Mouse (Mus musculus) limb, embryonic 11.5 days (tissue): ENCODE measurements around the gene Taf13. TPM values are rescaled to one million over a fixed set of nuclear protein-coding genes. Genes with fewer than 3 reads are reported as not detected.
"Not testable (repeated sequence)": the region's sequence is repeated elsewhere in the genome, so short reads cannot be mapped to it uniquely, and the experiment has no call there.

ENCODE experiments used
- ATAC-seq: fragments of 200-750 bp; cut with Nextera tagmentation; 2 replicates; pipeline ENCODE4 v1.8.0; 2017; ENCODE audit warnings: low read depth; ENCODE audit not compliant: insufficient number of reproducible peaks, low FRiP score, low TSS enrichment
- DNase-seq: peaks from one replicate; pipeline ENCODE4 v3.0.0-alpha.2; 2015; ENCODE audit warnings: low spot score
- H3K27ac ChIP-seq: fragments of 300-500 bp; sonication (generic); replicated peaks from 2 replicates; pipeline ENCODE4 v1.5.1; 2014; ENCODE audit warnings: low read depth, mild to moderate bottlenecking, low read length
- H3K27me3 ChIP-seq: fragments of 300-500 bp; sonication (generic); 2 replicates; pipeline ENCODE4 v1.6.1; 2014; ENCODE audit warnings: mild to moderate bottlenecking, low read length, mixed read lengths; ENCODE audit not compliant: control insufficient read depth, insufficient read depth
- H3K36me3 ChIP-seq: fragments of 300-500 bp; sonication (generic); 2 replicates; pipeline ENCODE4 v1.6.1; 2014; ENCODE audit warnings: mild to moderate bottlenecking, low read length, moderate library complexity, mixed read lengths; ENCODE audit not compliant: control insufficient read depth, insufficient read depth
- H3K4me1 ChIP-seq: fragments of 300-500 bp; sonication (generic); 2 replicates; pipeline ENCODE4 v1.6.1; 2014; ENCODE audit warnings: low read length, mixed read lengths; ENCODE audit not compliant: control insufficient read depth, insufficient read depth
- H3K4me2 ChIP-seq: fragments of 300-500 bp; sonication (generic); 2 replicates; pipeline ENCODE4 v1.6.1; 2014; ENCODE audit warnings: low read depth, mild to moderate bottlenecking, moderate library complexity; ENCODE audit not compliant: severe bottlenecking
- H3K4me3 ChIP-seq: fragments of 300-500 bp; sonication (generic); 2 replicates; pipeline ENCODE4 v1.5.1; 2014; ENCODE audit warnings: low read depth, low read length
- H3K9ac ChIP-seq: fragments of 300-500 bp; sonication (generic); 2 replicates; pipeline ENCODE4 v1.6.1; 2014; ENCODE audit warnings: mild to moderate bottlenecking, low read length
- H3K9me3 ChIP-seq: fragments of 300-500 bp; sonication (generic); 2 replicates; pipeline ENCODE4 v1.6.1; 2016; ENCODE audit warnings: low read length; ENCODE audit not compliant: control insufficient read depth
- WGBS: fragments of 180-500 bp; shearing (Covaris S2); extraction: QIAGEN DNeasy Blood & Tissue Kit; methylation state at CpG from one replicate; pipeline ENCODE4 v1.1.7; 2014; 5-methylcytosine and 5-hydroxymethylcytosine counted together
- polyA plus RNA-seq: library from polyadenylated mRNA; unstranded; fragments of >200 nt; fragmentation: Nextera tagmentation; extraction: Ambion mirVana; gene quantifications from 2 replicates; pipeline ENCODE4 v1.2.1, GENCODE M21; 2014

Gene Taf13
- polyA plus RNA-seq, 1 experiment from 2014 or later: 48.1 TPM

DNA sequence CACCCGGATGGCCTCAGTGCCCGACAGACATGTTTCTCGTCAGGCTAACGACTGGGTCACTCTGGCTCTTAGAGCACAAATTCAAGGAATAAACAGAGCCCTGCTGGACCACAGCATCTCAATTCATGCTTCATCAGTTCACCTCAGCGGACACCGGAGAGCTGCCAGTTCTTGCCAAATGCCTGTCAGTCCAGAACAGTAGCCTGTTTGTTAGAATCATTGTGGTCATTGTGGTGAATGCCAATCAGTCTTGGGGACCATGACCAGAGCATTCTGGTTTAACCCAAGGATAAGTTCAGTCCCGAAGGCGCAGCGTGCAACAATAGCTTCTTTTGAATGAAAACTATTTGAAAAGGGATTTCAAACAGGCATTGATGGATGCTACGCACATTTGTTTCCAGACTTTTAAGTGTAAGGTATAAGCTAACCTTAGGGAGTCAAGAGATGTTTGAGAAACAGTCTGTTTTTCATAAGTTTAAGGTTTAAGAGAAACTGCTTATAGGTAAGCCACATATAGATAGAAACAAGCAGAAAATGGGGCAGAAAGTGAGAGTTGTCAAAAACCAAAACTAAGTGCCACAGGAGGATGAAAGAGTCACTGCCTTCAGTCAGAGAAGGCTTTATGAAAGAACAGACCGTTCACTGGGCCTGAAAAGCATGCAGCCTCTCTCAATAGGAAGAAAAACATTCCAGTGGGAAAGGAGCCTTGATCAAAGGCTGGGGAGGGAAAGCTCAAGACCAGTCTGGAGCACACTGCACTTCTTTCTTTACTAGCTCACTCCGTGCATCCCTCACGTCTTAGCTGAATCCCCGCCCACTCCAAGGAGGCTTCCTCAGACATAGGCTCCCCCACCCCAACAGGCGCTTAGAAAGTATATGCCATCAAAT lies 3.3 kb upstream of the Taf13 start:
- Histone ChIP-seq H3K9me3 (no peaks in the 10 kb centered on the region), H3K4me1 (0 out of 2 replicates have a peak, but pooled peaks cover 5% of the 10 kb centered on the region), H3K27me3 (no peaks in the 10 kb centered on the region), H3K9ac (no peak overlapping the region), H3K4me2 (no peak overlapping the region), H3K36me3 (no peaks in the 10 kb centered on the region), H3K4me3 (no peak overlapping the region), H3K27ac (no peak overlapping the region)
- WGBS: 62% methylated on average over 15 of the region's 15 CpGs
- DNase-seq (no peak), ATAC-seq (no peak)

DNA sequence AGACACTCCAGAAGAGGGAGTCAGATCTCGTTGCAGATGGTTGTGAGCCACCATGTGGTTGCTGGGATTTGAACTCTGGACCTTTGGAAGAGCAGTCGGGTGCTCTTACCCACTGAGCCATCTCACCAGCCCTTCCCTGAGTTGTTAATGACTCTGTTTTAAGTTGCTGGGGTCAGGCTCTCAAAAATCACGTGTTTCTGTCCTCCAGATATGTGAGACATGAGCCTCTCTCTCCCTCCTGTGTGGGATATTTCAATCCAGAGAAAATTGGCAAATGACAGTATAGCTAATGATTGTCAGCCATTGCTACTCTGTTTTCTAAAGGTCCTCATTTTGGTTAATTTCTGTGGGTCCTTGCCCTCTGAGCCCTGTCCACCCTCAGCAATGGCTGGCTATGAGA lies 1.9 kb upstream of the Taf13 start:
- not testable (repeated sequence) for DNase-seq, H3K27me3 ChIP-seq, ATAC-seq, H3K27ac ChIP-seq, H3K9me3 ChIP-seq, H3K9ac ChIP-seq, H3K4me3 ChIP-seq, H3K36me3 ChIP-seq, H3K4me1 ChIP-seq, H3K4me2 ChIP-seq
- WGBS: 48% methylated on average over 2 of the region's 3 CpGs

DNA sequence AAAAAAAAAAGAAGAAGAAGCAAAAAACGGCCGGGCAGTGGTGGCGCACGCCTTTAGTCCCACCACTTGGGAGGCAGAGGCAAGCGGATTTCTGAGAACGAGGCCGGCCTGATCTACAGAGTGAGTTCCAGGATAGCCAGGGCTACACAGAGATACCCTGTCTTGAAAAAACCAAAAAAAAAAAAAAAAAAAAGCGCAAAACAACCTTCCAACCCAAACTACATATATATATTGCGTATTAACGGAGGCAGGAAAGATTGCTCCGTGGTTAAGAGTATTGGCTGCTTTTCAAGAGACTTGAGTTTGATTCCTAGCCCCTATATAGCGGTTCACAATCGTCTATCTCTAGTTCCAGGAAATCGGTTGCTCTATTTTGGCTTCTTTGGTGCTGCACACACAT lies 685 bp upstream of the Taf13 start:
- WGBS: 89% methylated on average over 14 of the region's 14 CpGs
- H3K4me3 ChIP-seq: peak overlapping the region; percentile 63
- H3K4me1 ChIP-seq: 0 out of 2 replicates have a peak, but pooled peaks cover 5% of the 10 kb centered on the region
- peak overlapping the region; percentile 77 for H3K4me2 ChIP-seq
- no peaks in the 10 kb centered on the region for H3K36me3 ChIP-seq
- ATAC-seq (no peak), DNase-seq (no peak)
- H3K27ac ChIP-seq: no peak overlapping the region
- H3K9me3 ChIP-seq: no peaks in the 10 kb centered on the region
- no peak overlapping the region for H3K9ac ChIP-seq
- no peaks in the 10 kb centered on the region for H3K27me3 ChIP-seq

DNA sequence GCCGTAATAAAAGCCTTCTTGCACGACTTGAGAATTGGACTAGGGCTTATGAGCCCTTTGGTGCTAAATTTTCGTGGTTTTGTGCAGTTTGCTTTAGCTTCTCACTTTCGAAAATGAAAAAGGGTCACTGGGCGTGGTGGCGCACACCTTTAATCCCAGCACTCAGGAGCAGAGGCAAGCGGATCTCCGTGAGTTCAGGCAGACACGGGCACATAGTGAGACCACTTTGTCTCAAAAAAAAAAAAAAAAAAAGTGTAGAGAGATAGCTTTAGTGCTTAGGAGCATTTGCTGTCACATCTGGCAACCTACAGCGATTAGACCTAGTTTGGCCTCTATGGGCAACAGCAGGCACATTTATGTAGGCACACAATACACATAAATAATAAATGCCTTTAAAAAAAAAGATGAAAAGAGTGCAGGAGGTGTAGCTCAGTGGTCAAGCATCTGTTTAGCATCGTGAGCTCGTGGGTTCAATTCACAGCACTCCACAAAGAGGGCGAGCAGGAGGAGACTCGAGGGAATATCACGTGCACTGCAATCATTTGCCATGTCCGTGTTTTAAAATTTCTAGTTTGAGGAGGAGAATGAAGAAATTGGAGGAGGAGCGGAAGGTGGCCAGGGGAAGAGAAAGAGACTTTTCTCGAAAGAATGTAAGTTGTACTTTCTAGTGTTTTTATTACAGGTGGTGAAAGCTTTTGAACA lies 962 bp downstream of the Taf13 start:
- Histone ChIP-seq H3K27me3 (no peaks in the 10 kb centered on the region), H3K36me3 (no peaks in the 10 kb centered on the region), H3K4me3 (peak overlapping the region; percentile 63), H3K27ac (no peak overlapping the region), H3K9me3 (no peaks in the 10 kb centered on the region), H3K4me2 (peak overlapping the region; percentile 77), H3K4me1 (0 out of 2 replicates have a peak, but pooled peaks cover 5% of the 10 kb centered on the region), H3K9ac (peak overlapping the region; percentile 82)
- ATAC-seq: no peak
- DNase-seq: no peak
- 51% methylated on average over 18 of the region's 18 CpGs for WGBS

DNA sequence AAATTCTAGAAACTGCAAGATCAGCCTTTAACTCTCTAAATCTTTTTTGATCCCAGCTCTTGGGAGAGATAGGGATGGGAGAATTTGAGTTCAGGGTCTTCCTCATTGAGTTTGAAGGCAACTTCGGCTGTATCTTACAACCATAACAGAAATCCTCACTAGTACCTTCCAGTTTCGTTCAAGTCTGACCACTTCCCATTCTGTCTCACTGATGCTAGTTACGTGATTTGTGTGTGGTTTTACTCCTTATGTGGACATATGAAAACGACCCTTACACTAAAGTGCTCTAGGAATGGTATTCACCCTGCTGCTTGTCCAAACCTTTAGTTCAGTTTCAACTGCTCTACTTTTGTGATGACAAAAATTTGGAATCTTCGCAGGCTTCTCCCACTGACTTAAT lies 2.5 kb downstream of the Taf13 start:
- Histone ChIP-seq H3K4me2 (no peak overlapping the region), H3K36me3 (no peaks in the 10 kb centered on the region), H3K9ac (no peak overlapping the region), H3K27ac (no peak overlapping the region), H3K9me3 (no peaks in the 10 kb centered on the region), H3K4me1 (0 out of 2 replicates have a peak, but pooled peaks cover 5% of the 10 kb centered on the region), H3K27me3 (no peaks in the 10 kb centered on the region), H3K4me3 (no peak overlapping the region)
- WGBS: 88% methylated on average over 5 of the region's 5 CpGs
- DNase-seq: no peak
- ATAC-seq: no peak

DNA sequence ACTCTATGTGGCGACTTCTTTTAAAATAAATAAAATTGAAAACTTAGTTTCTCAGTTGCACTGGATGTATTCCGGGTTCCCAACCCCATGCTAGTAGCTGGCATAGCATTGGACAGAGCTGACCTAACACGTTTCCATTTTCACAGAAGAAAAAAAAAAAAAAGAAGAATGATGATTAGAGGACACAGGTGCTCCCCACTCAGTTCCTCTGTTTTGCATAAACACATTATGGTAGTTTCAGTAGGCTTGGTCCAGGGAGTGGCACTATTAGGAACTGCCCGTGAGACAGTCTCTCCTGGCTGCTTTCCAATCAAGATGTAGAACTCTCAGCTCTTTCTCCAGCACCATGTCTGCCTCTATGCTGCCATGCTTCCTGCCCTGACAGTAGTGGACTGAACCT lies 13.1 kb downstream of the Taf13 start:
- Histone ChIP-seq H3K27ac (no peak overlapping the region), H3K9ac (no peak overlapping the region), H3K4me2 (no peak overlapping the region), H3K4me1 (no peaks in the 10 kb centered on the region), H3K36me3 (no peaks in the 10 kb centered on the region), H3K9me3 (no peaks in the 10 kb centered on the region), H3K27me3 (no peaks in the 10 kb centered on the region), H3K4me3 (no peak overlapping the region)
- 77% methylated on average over 4 of the region's 4 CpGs for WGBS
- DNase-seq: no peak
- ATAC-seq: no peak

DNA sequence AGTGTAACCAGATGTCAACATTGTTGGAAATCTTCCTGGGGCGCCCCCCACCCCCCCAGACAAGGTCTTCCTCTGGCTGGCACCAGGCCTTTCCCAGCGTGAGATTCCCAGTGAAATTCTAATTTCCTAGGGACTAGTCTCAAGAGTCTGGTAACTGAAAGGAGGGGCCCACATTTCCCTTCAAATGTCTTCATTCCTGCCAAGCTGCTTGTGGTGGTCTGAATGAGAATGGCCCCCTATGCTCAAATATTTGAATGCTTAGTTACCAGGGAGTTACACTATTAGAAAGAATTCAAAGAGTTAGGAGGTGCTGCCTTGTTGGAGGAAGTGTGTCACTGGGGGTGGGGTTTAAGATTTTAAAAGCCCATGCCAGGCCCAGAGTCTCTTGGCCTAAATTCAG lies 16.9 kb downstream of the Taf13 start:
- 46% methylated on average over 2 of the region's 2 CpGs for WGBS
- Histone ChIP-seq H3K9ac (no peak overlapping the region), H3K4me3 (no peak overlapping the region)

DNA sequence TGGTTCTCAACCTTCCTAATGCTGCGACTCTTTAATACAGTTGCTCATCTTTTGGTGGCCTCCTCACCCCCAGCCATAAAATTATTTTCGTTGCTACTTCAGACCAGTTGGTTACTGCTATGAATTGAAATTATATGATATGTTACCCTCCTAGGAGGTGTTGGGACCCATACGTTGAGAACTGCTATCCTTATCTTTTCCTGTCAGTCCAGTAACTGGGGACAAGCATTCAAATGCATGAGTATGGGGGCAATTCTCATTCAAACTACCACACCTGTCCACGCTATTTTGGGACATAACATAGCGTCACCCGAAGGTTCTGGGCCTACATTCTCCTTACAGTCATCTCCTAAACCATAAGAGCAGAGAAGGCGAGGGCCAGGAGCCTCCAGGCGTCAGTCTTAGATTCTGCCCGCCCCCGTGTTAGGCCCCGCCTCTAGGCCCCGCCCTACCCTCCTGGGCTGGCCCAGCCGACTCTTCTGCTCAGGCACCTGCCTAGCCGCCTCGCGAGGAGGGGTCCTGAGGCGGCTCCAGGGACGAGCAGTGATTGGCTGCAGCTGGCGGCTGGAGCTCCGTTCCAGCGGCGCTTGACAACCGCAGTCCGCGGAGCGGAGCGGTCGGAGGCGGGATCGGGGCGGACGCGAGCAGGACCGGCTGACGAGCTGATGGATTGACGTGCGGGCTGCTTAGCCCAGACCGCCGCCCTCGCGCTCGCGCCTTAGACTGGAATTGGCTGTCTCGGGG lies 19.5 kb downstream of the Taf13 start, which contains the start of gene Wdr47:
Wdr47 (plus strand) TSS at position 494 of the 744 bp plus-strand sequence.
- DNase-seq: peak; percentile 98
- peak; percentile 99 for ATAC-seq

More for the DNA sequence above, 16.9 kb downstream of the Taf13 start:
- no peaks in the 10 kb centered on the region for H3K4me1 ChIP-seq
- no peaks in the 10 kb centered on the region for H3K36me3 ChIP-seq
- no peaks in the 10 kb centered on the region for H3K27me3 ChIP-seq
- DNase-seq (no peak), ATAC-seq (no peak)
- H3K27ac ChIP-seq: no peak overlapping the region
- no peaks in the 10 kb centered on the region for H3K9me3 ChIP-seq
- no peak overlapping the region for H3K4me2 ChIP-seq

More for the DNA sequence above, 19.5 kb downstream of the Taf13 start, which contains the start of gene Wdr47:
- Histone ChIP-seq H3K9ac (peak within 1 kb of the TSS; percentile 63), H3K27me3 (no peaks in the 10 kb centered on the region), H3K4me2 (peak within 1 kb of the TSS; percentile 98), H3K4me1 (no peaks in the 10 kb centered on the region), H3K9me3 (no peaks in the 10 kb centered on the region), H3K36me3 (no peaks in the 10 kb centered on the region), H3K27ac (0 out of 2 replicates have a peak within 1 kb of the TSS, but pooled peaks have one; percentile 42), H3K4me3 (peak within 1 kb of the TSS; percentile 90)
- 6% methylated on average over 43 of the region's 44 CpGs for WGBS
